Mouse (Mus musculus) liver, adult 2 months (tissue): ENCODE measurements around the gene Xpr1. TPM values are rescaled to one million over a fixed set of nuclear protein-coding genes. Genes with fewer than 3 reads are reported as not detected.

Experiments
- DNase-seq: peaks from one replicate; pipeline ENCODE4 v3.0.0-alpha.2; 2011; ENCODE audit warnings: low read depth, low spot score; ENCODE audit errors: extremely low read depth
- H3K27ac ChIP-seq: fragments of 200-500 bp; replicated peaks from 2 replicates; pipeline ENCODE4 v1.5.1; 2012; ENCODE audit warnings: low read depth, mild to moderate bottlenecking, control low read depth, inconsistent platforms, low read length; ENCODE audit not compliant: insufficient read depth
- H3K27me3 ChIP-seq: fragments of 200-500 bp; 2 replicates; pipeline ENCODE4 v1.6.1; 2012; ENCODE audit warnings: mild to moderate bottlenecking, moderate library complexity, low read length, inconsistent platforms; ENCODE audit not compliant: control insufficient read depth, insufficient read depth
- H3K36me3 ChIP-seq: fragments of 200-500 bp; 2 replicates; pipeline ENCODE4 v1.6.1; 2012; ENCODE audit warnings: low read length, inconsistent platforms; ENCODE audit not compliant: control insufficient read depth, insufficient read depth
- H3K4me1 ChIP-seq: fragments of 200-500 bp; 2 replicates; pipeline ENCODE4 v1.6.1; 2011; ENCODE audit warnings: low read length; ENCODE audit not compliant: control insufficient read depth, insufficient read depth
- H3K4me3 ChIP-seq: fragments of 200-500 bp; 2 replicates; pipeline ENCODE4 v1.5.1; 2011; ENCODE audit warnings: low read depth, mild to moderate bottlenecking, control low read depth, low read length, moderate library complexity; ENCODE audit not compliant: insufficient read depth
- H3K79me2 ChIP-seq: fragments of 200-500 bp; 2 replicates; pipeline ENCODE4 v1.6.1; 2012; ENCODE audit warnings: inconsistent platforms, mild to moderate bottlenecking, low read length, moderate library complexity; ENCODE audit not compliant: control insufficient read depth, insufficient read depth
- H3K9ac ChIP-seq: fragments of 200-500 bp; 2 replicates; pipeline ENCODE4 v1.6.1; 2012; ENCODE audit warnings: low read depth, mild to moderate bottlenecking, control low read depth, inconsistent platforms, low read length
- CTCF ChIP-seq: fragments of 200-500 bp; IDR thresholded peaks from 2 replicates; pipeline ENCODE4 v1.5.1; 2011; ENCODE audit warnings: low read depth, low read length, control low read depth
- POLR2A ChIP-seq: fragments of 200-500 bp; IDR thresholded peaks from 2 replicates; pipeline ENCODE4 v1.6.1; 2011; ENCODE audit warnings: low read length, control low read depth; ENCODE audit not compliant: insufficient read depth; ENCODE audit errors: extremely low read depth
- WGBS: fragments of 180-500 bp; shearing (Covaris S2); methylation state at CpG from one replicate; pipeline ENCODE4 v1.1.7; 2018; 5-methylcytosine and 5-hydroxymethylcytosine counted together
- polyA plus RNA-seq: library from polyadenylated mRNA; depleted of rRNA; stranded (reverse); fragments of >200 nt; gene quantifications from 2 replicates; pipeline ENCODE4 v1.2.3, GENCODE M21; 2012
- total RNA-seq: library from RNA; depleted of rRNA; stranded (reverse); fragments of >200 nt; gene quantifications from 2 replicates; pipeline ENCODE4 v1.2.3, GENCODE M21; 2014

Xpr1 gene
- total and polyA plus RNA-seq, 2 experiments, result 5.4 to 17.1 TPM

DNA sequence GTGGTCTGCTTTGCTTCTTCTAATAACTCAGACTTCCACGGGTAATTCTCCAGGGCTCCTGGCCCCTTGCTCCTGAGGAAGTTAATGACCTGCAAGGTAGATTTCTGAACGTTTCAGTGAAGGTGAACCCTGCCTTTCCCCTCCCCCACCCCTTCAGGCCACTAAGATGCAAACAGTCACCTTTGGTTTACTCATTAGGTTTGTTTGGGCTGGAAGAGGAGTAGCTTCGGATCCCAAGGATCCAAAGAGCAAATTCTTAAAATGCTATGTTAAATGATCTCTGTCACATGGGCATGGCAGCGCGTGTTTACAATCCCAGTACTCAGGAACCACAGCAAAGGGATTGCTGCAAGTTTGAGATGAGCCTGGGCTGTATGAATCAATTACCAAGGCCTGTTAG, 169.8 kb downstream of the Xpr1 start:
- Histone ChIP-seq H3K4me3 (no peak overlapping the region), H3K27ac (no peak overlapping the region), H3K79me2 (no peaks in the 10 kb centered on the region), H3K36me3 (no peaks in the 10 kb centered on the region), H3K4me1 (no peaks in the 10 kb centered on the region), H3K27me3 (peaks cover 10% of the 10 kb centered on the region; the same call in 1 of the 2 replicates), H3K9ac (no peak overlapping the region)
- DNase-seq, result no peak
- TF ChIP-seq CTCF, result no peak
- 14% methylated on average over 5 of the region's 5 CpGs for WGBS

DNA sequence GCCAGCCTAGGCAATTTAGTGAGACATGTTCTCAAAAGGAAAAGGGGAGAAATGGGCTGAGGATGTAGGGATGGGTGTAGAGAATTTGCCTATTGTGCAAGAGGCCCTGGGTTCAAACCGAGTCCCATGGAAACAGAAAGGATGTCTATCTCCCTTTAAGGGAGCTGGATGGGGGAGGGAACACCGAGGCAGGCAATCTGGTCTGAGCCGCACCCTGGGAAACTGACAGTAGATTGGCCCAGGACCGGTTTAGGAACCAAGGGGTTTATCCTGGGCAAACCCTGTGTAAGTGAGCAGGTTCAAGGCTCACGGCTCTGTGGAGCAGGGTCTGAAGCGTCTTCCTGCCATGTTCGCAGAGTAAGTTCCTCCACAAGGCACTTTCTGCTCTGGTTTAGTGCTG, 171.7 kb downstream of the Xpr1 start:
- Histone ChIP-seq H3K9ac (no peak overlapping the region), H3K4me1 (no peaks in the 10 kb centered on the region), H3K4me3 (no peak overlapping the region), H3K36me3 (no peaks in the 10 kb centered on the region), H3K27ac (no peak overlapping the region), H3K79me2 (no peaks in the 10 kb centered on the region), H3K27me3 (peaks cover 10% of the 10 kb centered on the region; the same call in 1 of the 2 replicates)
- TF ChIP-seq POLR2A (no peak), CTCF (no peak)
- WGBS, result 80% methylated on average over 7 of the region's 7 CpGs
- DNase-seq, result no peak

DNA sequence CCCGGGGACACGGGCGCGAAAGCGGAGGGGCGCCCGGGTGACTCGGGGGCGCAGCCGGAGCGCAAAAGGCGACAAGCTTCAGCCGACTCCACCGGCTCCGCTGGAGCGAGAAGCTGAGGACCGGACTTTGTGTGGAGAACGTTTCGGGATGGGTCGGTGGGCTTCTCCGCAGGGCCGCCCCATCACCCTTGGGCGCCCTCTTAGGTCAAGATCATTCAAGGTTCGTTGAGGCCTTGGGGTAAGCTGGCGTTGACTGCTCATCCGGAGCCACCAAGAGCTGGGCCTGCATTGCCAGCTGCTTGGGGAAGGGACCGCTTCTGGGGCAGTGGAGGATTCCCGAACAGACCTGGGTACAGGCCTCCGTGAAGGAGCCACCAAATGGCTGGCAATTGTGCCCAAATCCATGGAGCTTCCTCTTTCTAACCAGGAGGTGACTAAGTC, 172.4 kb downstream of the Xpr1 start:
- Histone ChIP-seq H3K4me1 (no peaks in the 10 kb centered on the region), H3K36me3 (no peaks in the 10 kb centered on the region), H3K79me2 (no peaks in the 10 kb centered on the region), H3K27ac (no peak overlapping the region), H3K27me3 (peaks cover 10% of the 10 kb centered on the region; the same call in 1 of the 2 replicates), H3K4me3 (peak overlapping the region; percentile 51; the same call in 1 of the 2 replicates), H3K9ac (no peak overlapping the region; the same call in 1 of the 2 replicates)
- no peak for DNase-seq
- TF ChIP-seq POLR2A (no peak), CTCF (no peak)
- 15% methylated on average over 29 of the region's 29 CpGs for WGBS

DNA sequence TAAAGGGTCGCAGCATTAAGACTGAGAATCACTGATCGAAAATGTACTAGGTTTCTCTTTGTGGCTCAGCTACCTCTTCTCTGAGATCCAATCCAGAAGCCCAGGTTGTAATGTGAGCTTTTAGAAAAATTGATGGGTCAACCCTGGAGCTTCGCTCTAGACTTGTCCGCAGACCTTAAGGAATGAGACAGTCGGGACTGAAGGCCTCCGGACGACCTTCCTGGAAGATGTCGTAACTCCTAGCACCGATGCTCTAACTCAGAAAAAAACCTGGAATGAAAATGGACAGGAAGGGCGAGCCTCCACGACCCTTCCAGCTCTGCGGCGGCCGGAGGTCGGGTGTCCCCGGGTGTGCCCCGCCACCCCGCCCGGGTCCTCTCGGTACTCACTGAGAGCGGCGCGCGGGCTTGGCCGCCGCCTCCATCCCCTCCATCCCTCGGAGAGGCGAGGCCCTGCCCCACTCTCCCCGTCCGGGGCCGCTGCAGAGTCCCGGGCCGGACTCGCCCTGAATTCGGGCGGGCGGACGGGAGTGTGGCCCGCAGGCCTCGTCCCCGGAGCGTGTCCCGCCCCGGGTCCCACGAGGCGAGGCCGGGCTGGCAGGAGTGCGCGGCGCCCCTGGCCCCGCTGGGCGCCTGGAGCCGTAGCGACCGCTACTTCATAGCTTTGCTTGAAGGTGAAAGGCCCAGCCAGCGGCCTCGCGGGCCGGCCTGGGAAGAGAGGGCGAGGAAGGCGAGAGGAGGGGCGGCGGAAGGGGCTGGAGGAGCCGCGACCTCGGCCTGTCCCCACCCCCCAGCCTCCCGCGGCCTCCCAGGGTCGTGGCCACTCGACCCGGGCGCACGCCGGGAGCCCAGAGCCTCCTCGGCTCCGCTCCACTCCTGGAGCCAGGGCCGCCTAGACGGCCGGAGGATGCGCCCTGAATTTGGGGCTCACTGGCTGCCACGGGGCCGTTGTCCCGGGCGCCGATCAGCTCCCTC, 173.1 kb downstream of the Xpr1 start, which contains the start of gene BC034090:
TSS of gene BC034090 (minus strand) at position 648 of the 974 bp plus-strand sequence.
- Histone ChIP-seq H3K27ac (no peak within 1 kb of the TSS), H3K27me3 (peaks cover 10% of the 10 kb centered on the region; the same call in 1 of the 2 replicates), H3K9ac (peak within 1 kb of the TSS; percentile 51), H3K4me3 (peak within 1 kb of the TSS; percentile 51; the same call in 1 of the 2 replicates), H3K36me3 (no peaks in the 10 kb centered on the region), H3K79me2 (no peaks in the 10 kb centered on the region), H3K4me1 (no peaks in the 10 kb centered on the region)
- TF ChIP-seq CTCF, result no peak
- TF ChIP-seq POLR2A, result no peak
- 4% methylated on average over 85 of the region's 85 CpGs for WGBS
- no peak for DNase-seq

DNA sequence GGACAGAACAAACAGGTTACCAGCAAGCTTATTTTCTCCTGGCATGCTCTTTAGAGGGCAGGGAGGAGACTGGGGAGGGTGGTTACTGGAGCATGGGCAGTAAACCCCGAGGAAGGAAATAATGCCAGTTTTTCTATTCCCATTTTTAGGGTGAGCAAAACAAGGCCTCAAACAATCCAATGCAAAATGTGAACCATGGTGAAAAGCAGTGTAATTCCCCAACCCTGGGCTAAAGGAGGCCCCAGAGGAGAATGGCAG, 174.8 kb downstream of the Xpr1 start:
- Histone ChIP-seq H3K27ac (no peak overlapping the region), H3K4me1 (no peaks in the 10 kb centered on the region), H3K27me3 (peaks cover 10% of the 10 kb centered on the region; the same call in 1 of the 2 replicates), H3K79me2 (no peaks in the 10 kb centered on the region), H3K4me3 (no peak overlapping the region), H3K9ac (no peak overlapping the region), H3K36me3 (no peaks in the 10 kb centered on the region)
- no peak for DNase-seq
- no peak for TF ChIP-seq POLR2A
- TF ChIP-seq CTCF, result no peak
- WGBS, result 69% methylated on average over 1 of the region's 1 CpGs
